Mouse (Mus musculus) G1E (cell line): ENCODE results near the gene Hibch.

Experiments
- CTCF ChIP-seq: IDR thresholded peaks from 2 replicates; pipeline ENCODE4 v1.5.1; 2012; ENCODE audit warnings: low read depth, low read length, inconsistent platforms, mixed read lengths
- GATA1 ChIP-seq: IDR thresholded peaks from 2 replicates; pipeline ENCODE4 v1.6.1; 2012; ENCODE audit warnings: borderline replicate concordance, low read length, inconsistent platforms, mixed read lengths
- TAL1 ChIP-seq: conservative IDR thresholded peaks from 2 replicates; pipeline ENCODE4 v1.6.1; 2012; ENCODE audit warnings: low read depth, low read length, inconsistent platforms, mixed read lengths

DNA sequence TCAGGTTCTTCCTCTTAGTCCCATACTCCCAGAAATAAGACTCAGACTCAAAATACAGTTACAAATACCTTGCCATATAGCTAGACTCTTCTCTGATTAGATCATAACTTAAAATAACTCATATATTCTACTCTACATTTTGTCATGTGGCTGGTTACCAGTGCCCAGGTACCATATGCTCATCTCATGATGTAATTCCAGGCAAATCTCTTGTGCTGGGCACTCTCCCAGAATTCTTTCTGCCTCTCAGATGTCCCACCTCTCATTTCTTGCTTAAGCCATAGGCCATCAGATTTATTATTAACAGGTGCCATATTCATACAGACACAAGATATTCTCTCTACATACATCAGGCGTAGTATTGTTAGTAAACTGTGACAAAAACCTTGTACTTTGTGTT lies 23.1 kb downstream of the Hibch start:
- TF ChIP-seq CTCF (no peak), GATA1 (no peak), TAL1 (no peak)
